Comparison of ENCODE assay signal across 22 mouse cellular contexts in the genomic region with DNA sequence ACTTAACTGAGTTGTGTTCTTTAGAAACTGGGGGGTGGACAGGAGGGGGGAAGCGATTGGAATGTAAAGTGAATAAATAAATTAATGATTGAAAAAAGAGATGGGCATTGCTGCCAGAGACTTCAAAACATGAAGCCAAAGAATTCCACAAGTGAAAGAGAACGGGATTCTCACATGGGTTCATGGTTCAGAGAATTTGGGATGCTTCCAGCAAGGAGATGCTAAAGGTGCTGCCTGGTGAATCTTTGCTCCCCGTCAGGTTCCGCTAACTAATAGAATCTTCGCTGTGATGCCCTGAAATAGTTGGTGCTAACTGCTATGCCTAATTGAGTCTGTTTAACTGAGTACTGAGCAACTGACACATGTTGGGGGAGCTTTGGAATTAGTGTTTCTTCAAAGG.
DNase-seq lines count a peak whose midpoint lies in the region; ATAC-seq and TF ChIP-seq lines count a peak whose summit lies in the region.
"Had no signal": no experiment of that assay in that cellular context is flagged by ENCODE, and none has a peak within 500 bp of the region (broad histone marks: within the 10 kb centered on the region; RNA-seq: fewer than 3 reads in every experiment).

No protein-coding gene starts in this region.

- no peaks in the 10 kb centered on the region for H3K36me3 ChIP-seq in kidney, adult 2 months (ENCODE audit: control insufficient read depth, insufficient read depth, low read length)
- no peaks in the 10 kb centered on the region for H3K36me3 ChIP-seq in kidney, embryonic 15.5 days
- H3K36me3 ChIP-seq in kidney, embryonic 16.5 days (ENCODE audit: insufficient read depth, low read length): no peaks in the 10 kb centered on the region
- no peaks in the 10 kb centered on the region for H3K36me3 ChIP-seq in kidney, embryonic 14.5 days (ENCODE audit: control insufficient read depth, insufficient read depth, low read length)
- H3K36me3 ChIP-seq: G1E had no signal

- no peak overlapping the region for H3K4me3 ChIP-seq in kidney, adult 2 months (ENCODE audit: insufficient read depth, low read depth, low read length)
- no peak overlapping the region for H3K4me3 ChIP-seq in kidney, embryonic 15.5 days (replicated peaks)
- H3K4me3 ChIP-seq in kidney, embryonic 16.5 days (ENCODE audit: low read length): no peak overlapping the region
- H3K4me3 ChIP-seq in kidney, embryonic 14.5 days (ENCODE audit: low read length): no peak overlapping the region

- no peak overlapping the region for H3K9ac ChIP-seq in kidney, embryonic 15.5 days
- H3K9ac ChIP-seq in kidney, embryonic 16.5 days (replicated peaks; ENCODE audit: low read length): no peak overlapping the region
- no peak overlapping the region for H3K9ac ChIP-seq in kidney, embryonic 14.5 days (ENCODE audit: low read depth, low read length)

- TF ChIP-seq CTCF in kidney, adult 2 months (conservative IDR thresholded peaks at IDR 0.05; ENCODE audit: insufficient read depth, insufficient read length, low read depth, low read length): no peak

- no peak overlapping the region for H3K4me2 ChIP-seq in kidney, embryonic 15.5 days
- H3K4me2 ChIP-seq in kidney, embryonic 16.5 days (replicated peaks; ENCODE audit: low read depth, low read length): no peak overlapping the region
- no peak overlapping the region for H3K4me2 ChIP-seq in kidney, embryonic 14.5 days (replicated peaks; ENCODE audit: low read depth, low read length)

- WGBS in kidney, adult 2 months: 44% methylated on average over 5 of the region's 5 CpGs
- WGBS in kidney, embryonic 15.5 days: 79% methylated on average over 5 of the region's 5 CpGs
- WGBS in kidney, embryonic 16.5 days: 73% methylated on average over 5 of the region's 5 CpGs
- 72% methylated on average over 5 of the region's 5 CpGs for WGBS in kidney, embryonic 14.5 days

- H3K27ac ChIP-seq in kidney, adult 2 months (ENCODE audit: insufficient read depth, low read depth, low read length): no peak overlapping the region
- no peak overlapping the region for H3K27ac ChIP-seq in kidney, embryonic 15.5 days
- no peak overlapping the region for H3K27ac ChIP-seq in kidney, embryonic 16.5 days (ENCODE audit: low read length)
- H3K27ac ChIP-seq in kidney, embryonic 14.5 days (ENCODE audit: low read depth, low read length): no peak overlapping the region

- no peak for TF ChIP-seq POLR2A in kidney, adult 2 months (IDR thresholded peaks at IDR 0.05; ENCODE audit: low read depth, low read length)

- H3K9me3 ChIP-seq in kidney, embryonic 15.5 days (replicated peaks): no peaks in the 10 kb centered on the region
- no peaks in the 10 kb centered on the region for H3K9me3 ChIP-seq in kidney, embryonic 16.5 days (ENCODE audit: low read length)
- H3K9me3 ChIP-seq in kidney, embryonic 14.5 days (ENCODE audit: control insufficient read depth, low read length): no peaks in the 10 kb centered on the region
- H3K9me3 ChIP-seq: G1E had no signal

- H3K27me3 ChIP-seq in kidney, adult 2 months (replicated peaks; ENCODE audit: control insufficient read depth, insufficient read depth, low read length): no peaks in the 10 kb centered on the region
- H3K27me3 ChIP-seq in kidney, embryonic 15.5 days: no peaks in the 10 kb centered on the region
- no peaks in the 10 kb centered on the region for H3K27me3 ChIP-seq in kidney, embryonic 16.5 days (ENCODE audit: insufficient read depth, low read length)
- H3K27me3 ChIP-seq in kidney, embryonic 14.5 days (ENCODE audit: control insufficient read depth, insufficient read depth, low read length): no peaks in the 10 kb centered on the region
- H3K27me3 ChIP-seq: CH12.LX had no signal

- no peaks in the 10 kb centered on the region for H3K4me1 ChIP-seq in kidney, adult 2 months (ENCODE audit: control insufficient read depth, insufficient read depth, low read length)
- H3K4me1 ChIP-seq in kidney, embryonic 15.5 days: no peaks in the 10 kb centered on the region
- H3K4me1 ChIP-seq in kidney, embryonic 16.5 days (ENCODE audit: insufficient read depth, low read length): no peaks in the 10 kb centered on the region
- H3K4me1 ChIP-seq in kidney, embryonic 14.5 days (ENCODE audit: control insufficient read depth, insufficient read depth, low read length): no peaks in the 10 kb centered on the region

- ATAC-seq in kidney, embryonic 15.5 days (replicated peaks; ENCODE audit: low FRiP score): no peak
- ATAC-seq in kidney, embryonic 16.5 days (ENCODE audit: low FRiP score, low TSS enrichment): no peak
- no peak for ATAC-seq in kidney, embryonic 14.5 days (ENCODE audit: low FRiP score, low TSS enrichment)
- ATAC-seq: activated CD4-positive, CD25-positive, alpha-beta regulatory T cell, adult 4 months; CD4-positive, CD25-positive, alpha-beta regulatory T cell, adult 4 months; Patski had no signal

- DNase-seq in kidney, adult 2 months: peak; percentile 65
- DNase-seq in kidney, adult 8-10 months: peak; percentile 4 to 22
- no peak for DNase-seq in kidney, postnatal 14 days
- peak; percentile 51 for DNase-seq in kidney, adult 9 months
- peak; percentile 15 to 37 for DNase-seq in kidney, postnatal 36 days
- DNase-seq: adrenal gland, adult 2 months; adrenal gland, adult 8-10 months; adrenal gland, postnatal 10 days; adrenal gland, postnatal 14 days; adrenal gland, postnatal 25 days; adrenal gland, postnatal 36 days; B cell, adult 2 months; cerebellum, adult 11 months; cerebellum, adult 11-12 months had no signal
